Mouse (Mus musculus) midbrain, embryonic 13.5 days (tissue): Measurements from ENCODE around the gene Zfp385c. TPM values are rescaled to one million over a fixed set of nuclear protein-coding genes. Genes with fewer than 3 reads are reported as not detected.
A peak's percentile ranks its signal among the peaks of the same experiment; 100 is the strongest.

Source experiments
- ATAC-seq: fragments of 200-750 bp; cut with Nextera tagmentation; 2 replicates; pipeline ENCODE4 v1.8.0; 2017; ENCODE audit warnings: mild to moderate bottlenecking, moderate TSS enrichment, moderate library complexity
- H3K27ac ChIP-seq: fragments of 300-500 bp; sonication (generic); 2 replicates; pipeline ENCODE4 v1.5.1; 2015; ENCODE audit warnings: inconsistent platforms, mild to moderate bottlenecking, moderate library complexity
- H3K27me3 ChIP-seq: fragments of 300-500 bp; sonication (generic); 2 replicates; pipeline ENCODE4 v1.6.1; 2015; ENCODE audit warnings: mild to moderate bottlenecking, inconsistent platforms
- H3K36me3 ChIP-seq: fragments of 300-500 bp; sonication (generic); 2 replicates; pipeline ENCODE4 v1.6.1; 2015; ENCODE audit warnings: mild to moderate bottlenecking, inconsistent platforms
- H3K4me1 ChIP-seq: fragments of 300-500 bp; sonication (generic); replicated peaks from 2 replicates; pipeline ENCODE4 v1.6.1; 2015; ENCODE audit warnings: inconsistent platforms
- H3K4me2 ChIP-seq: fragments of 300-500 bp; sonication (generic); replicated peaks from 2 replicates; pipeline ENCODE4 v1.6.1; 2015; ENCODE audit warnings: moderate library complexity, mild to moderate bottlenecking, inconsistent platforms
- H3K4me3 ChIP-seq: fragments of 300-500 bp; sonication (generic); replicated peaks from 2 replicates; pipeline ENCODE4 v1.5.1; 2015; ENCODE audit warnings: mild to moderate bottlenecking, inconsistent platforms
- H3K9ac ChIP-seq: fragments of 300-500 bp; sonication (generic); replicated peaks from 2 replicates; pipeline ENCODE4 v1.6.1; 2015; ENCODE audit warnings: mild to moderate bottlenecking, inconsistent platforms
- H3K9me3 ChIP-seq: fragments of 300-500 bp; sonication (generic); 2 replicates; pipeline ENCODE4 v1.6.1; 2016; ENCODE audit warnings: mild to moderate bottlenecking, inconsistent platforms
- WGBS: fragments of 180-500 bp; shearing (Covaris S2); methylation state at CpG from one replicate; pipeline ENCODE4 v1.1.7; 2015; 5-methylcytosine and 5-hydroxymethylcytosine counted together
- polyA plus RNA-seq: library from polyadenylated mRNA; unstranded; fragments of >200 nt; fragmentation: Nextera tagmentation; extraction: Ambion mirVana; gene quantifications from 2 replicates; pipeline ENCODE4 v1.2.1, GENCODE M21; 2015

Gene Zfp385c
- polyA plus RNA-seq, 1 experiment from 2014 or later: 0.70 TPM

DNA sequence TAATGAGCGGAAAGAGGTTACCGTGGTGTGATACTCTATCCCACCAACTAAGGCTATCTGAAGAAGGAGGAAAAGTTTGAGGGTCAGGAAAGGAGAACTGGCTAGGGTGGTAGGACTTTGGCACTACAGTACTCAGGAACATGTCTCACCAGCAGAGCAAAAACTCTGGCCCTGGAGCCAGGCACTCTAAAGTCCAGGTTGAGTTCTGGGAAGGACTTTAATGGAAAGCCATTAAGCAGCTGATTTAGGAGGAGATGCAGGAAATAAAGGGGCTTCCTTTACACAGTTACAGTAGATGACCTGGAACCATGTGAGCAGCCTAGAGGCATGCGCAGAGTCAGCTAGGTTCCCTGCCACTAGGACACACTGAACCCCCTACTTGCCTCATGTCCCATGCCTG, 34.9 kb upstream of the Zfp385c start:
- Histone ChIP-seq H3K36me3 (peaks cover 19% of the 10 kb centered on the region), H3K9me3 (no peaks in the 10 kb centered on the region), H3K4me1 (peaks cover 7% of the 10 kb centered on the region), H3K9ac (no peak overlapping the region), H3K4me3 (no peak overlapping the region), H3K27ac (no peak overlapping the region), H3K4me2 (no peak overlapping the region), H3K27me3 (no peaks in the 10 kb centered on the region)
- over 99% methylated on average over 3 of the region's 3 CpGs for WGBS
- ATAC-seq: no peak

DNA sequence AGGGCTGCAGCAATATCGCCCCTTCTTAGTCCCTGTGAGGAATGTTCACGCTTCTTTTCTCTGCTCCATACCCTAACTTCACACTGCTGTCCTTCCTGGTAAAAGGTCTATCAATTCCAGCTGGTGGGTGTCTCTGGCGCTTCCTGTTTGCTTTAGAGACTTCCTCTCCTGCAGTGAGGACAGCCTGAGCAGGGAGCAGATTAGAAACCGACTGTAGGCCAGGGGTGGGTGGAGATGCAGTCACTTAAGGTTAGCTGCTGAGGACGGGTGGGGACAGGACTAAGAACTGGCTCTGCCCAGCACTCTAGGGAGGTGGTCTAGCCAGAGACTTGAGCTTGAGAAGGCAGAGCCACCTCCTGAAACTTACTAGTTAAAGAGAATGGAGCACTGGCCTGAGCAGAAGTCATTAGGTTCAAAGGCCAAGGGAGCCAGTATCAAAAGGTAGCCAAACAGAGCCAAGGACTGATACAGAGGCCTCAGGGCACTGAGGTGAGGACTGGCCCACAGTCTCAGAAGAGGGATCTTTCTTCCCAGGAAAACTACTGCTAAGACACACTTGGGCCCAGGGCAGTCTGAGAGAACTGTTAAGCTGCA, 32.8 kb upstream of the Zfp385c start:
- no peaks in the 10 kb centered on the region for H3K9me3 ChIP-seq
- peaks cover 24% of the 10 kb centered on the region for H3K4me1 ChIP-seq
- no peak overlapping the region for H3K4me2 ChIP-seq
- WGBS: 65% methylated on average over 5 of the region's 5 CpGs
- H3K27me3 ChIP-seq: no peaks in the 10 kb centered on the region
- peaks cover 19% of the 10 kb centered on the region; the same call in 1 of the 2 replicates for H3K36me3 ChIP-seq
- no peak overlapping the region for H3K4me3 ChIP-seq
- ATAC-seq: no peak
- H3K27ac ChIP-seq: no peak overlapping the region
- no peak overlapping the region for H3K9ac ChIP-seq

DNA sequence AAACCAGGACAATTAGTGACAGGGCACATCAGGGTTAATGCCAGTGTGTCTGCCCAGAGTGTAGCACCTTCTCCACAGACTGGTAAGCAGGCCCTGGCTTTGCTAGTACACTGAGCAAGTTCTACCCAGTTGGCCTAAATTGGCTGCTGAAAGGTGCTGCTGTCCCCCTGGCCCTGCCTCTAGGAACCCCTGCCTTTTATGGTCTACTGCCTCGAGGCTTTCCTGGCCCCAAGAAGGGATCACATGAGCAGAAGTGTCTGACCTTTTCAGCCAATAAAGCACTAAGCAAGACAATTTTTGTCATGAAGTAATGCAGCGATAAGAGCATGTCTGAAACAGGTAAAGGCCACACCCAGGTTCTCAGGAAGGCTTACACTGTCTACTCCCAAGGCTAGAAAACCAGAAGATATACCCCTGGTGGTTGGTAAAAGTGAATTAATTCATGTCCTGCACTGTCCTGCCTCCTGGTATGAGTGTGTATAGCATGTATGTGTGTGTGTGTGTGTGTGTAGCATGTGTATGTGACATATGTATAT, 30.3 kb upstream of the Zfp385c start:
- no peaks in the 10 kb centered on the region for H3K9me3 ChIP-seq
- peaks cover 26% of the 10 kb centered on the region for H3K4me1 ChIP-seq
- H3K27ac ChIP-seq: no peak overlapping the region
- H3K4me3 ChIP-seq: no peak overlapping the region
- H3K9ac ChIP-seq: no peak overlapping the region
- H3K36me3 ChIP-seq: peaks cover 27% of the 10 kb centered on the region
- no peak for ATAC-seq
- no peak overlapping the region for H3K4me2 ChIP-seq
- H3K27me3 ChIP-seq: no peaks in the 10 kb centered on the region
- WGBS: 68% methylated on average over 2 of the region's 2 CpGs

DNA sequence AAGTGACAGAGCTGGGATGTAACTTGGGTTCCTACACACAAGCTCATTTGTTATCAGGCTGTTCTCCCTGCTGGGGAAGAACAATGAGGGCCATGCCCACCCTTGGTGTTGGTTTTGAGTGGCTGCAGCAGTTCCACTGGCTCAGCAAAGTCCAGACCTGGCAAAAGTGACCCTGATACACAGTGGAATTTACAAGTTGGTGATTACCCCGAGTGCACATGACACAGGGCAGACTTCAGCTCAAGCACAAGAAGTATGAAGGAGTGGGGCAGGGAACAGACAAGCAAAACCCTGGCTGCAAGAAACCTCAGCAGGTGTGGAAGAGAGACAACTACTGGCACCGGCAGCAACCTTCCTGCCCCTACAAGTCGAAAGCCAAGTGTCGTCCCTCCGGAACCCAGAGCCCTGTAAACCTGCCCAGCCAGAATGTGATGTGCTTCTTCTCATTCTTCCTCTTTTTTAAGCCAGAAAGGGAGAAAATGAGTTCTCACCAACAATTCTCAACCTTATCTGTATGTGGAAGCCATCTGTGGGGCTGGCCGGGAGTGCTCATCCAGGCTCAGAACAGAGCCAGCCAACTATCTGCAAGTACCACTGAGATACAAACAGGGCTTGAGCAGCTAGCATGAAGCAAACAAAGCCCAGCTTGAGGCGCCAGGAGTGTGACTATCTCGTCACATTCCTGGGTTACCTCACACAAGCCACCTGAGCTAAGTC, 29.7 kb upstream of the Zfp385c start:
- no peaks in the 10 kb centered on the region for H3K9me3 ChIP-seq
- no peaks in the 10 kb centered on the region for H3K27me3 ChIP-seq
- peak overlapping the region; percentile 30; the same call in 1 of the 2 replicates for H3K27ac ChIP-seq
- no peak for ATAC-seq
- no peak overlapping the region for H3K9ac ChIP-seq
- peaks cover 26% of the 10 kb centered on the region for H3K4me1 ChIP-seq
- peaks cover 33% of the 10 kb centered on the region for H3K36me3 ChIP-seq
- H3K4me2 ChIP-seq: no peak overlapping the region
- 74% methylated on average over 8 of the region's 8 CpGs for WGBS
- no peak overlapping the region for H3K4me3 ChIP-seq

DNA sequence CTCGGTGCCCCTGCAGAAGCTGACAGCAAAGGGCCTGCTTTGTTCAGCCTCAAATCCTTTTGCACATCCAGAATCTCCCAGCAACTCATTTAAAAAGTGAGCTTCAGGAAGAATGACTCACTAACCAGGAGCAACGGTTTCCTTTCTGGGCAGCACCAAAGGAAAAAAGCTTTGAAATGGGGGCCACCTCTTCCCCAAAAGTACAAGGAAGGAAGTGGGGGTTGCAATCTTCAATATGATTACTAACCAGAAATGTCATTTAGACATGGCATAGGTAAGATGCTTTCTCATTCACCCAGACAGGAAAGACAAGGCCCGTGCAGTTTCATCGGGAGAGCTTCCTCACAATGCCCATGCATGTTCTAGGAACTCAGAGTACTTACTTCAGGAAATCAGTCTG, 29.0 kb upstream of the Zfp385c start:
- Histone ChIP-seq H3K4me2 (no peak overlapping the region), H3K4me3 (no peak overlapping the region), H3K36me3 (peaks cover 40% of the 10 kb centered on the region), H3K9ac (no peak overlapping the region; the same call in 1 of the 2 replicates), H3K9me3 (no peaks in the 10 kb centered on the region), H3K27me3 (no peaks in the 10 kb centered on the region), H3K4me1 (peaks cover 26% of the 10 kb centered on the region), H3K27ac (peak overlapping the region; percentile 44)
- 56% methylated on average over 4 of the region's 4 CpGs for WGBS
- ATAC-seq: no peak

DNA sequence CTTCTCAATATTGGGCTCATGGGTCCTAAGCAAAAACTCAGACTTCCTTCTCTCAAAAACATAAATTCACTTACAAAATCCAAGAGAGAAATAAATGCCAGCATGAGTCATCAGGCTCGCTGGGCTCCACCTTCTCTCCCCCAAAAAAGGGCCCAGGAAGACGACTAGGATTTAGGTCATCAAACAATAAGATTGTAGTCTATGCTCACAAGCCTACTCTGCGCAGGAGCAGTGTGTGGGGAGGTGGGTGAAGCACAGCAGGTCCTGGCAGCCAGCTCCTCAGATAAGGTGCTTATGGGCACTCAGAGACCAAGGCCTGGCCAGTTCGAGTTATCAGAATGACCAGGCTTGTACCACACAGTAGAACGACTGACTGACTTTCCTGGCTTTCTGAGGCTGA, 28.1 kb upstream of the Zfp385c start:
- Histone ChIP-seq H3K4me1 (peaks cover 26% of the 10 kb centered on the region), H3K9ac (no peak overlapping the region), H3K27me3 (no peaks in the 10 kb centered on the region), H3K4me3 (no peak overlapping the region), H3K27ac (peak overlapping the region; percentile 44; the same call in 1 of the 2 replicates), H3K36me3 (peaks cover 49% of the 10 kb centered on the region), H3K4me2 (no peak overlapping the region), H3K9me3 (no peaks in the 10 kb centered on the region)
- ATAC-seq: no peak
- 80% methylated on average over 5 of the region's 5 CpGs for WGBS

DNA sequence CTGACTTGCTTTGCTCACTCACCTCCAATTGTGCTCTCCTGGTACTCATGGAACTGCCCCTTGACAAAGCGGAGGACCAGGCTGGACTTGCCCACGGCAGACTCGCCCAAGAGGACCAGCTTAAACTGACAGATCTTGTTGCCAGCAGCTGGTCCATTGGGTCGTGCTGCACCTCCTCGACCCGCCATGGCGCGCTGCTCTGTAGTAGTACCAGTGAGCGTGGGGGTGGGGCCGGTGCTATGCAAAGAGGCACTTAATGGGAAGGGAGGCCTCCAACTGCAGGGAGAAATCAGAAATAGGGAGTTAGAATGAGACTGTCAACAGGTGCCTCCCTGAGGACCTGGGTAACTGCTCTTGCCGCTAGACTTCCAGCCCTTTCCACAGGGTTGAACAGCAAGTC, 27.6 kb upstream of the Zfp385c start:
- Histone ChIP-seq H3K4me2 (no peak overlapping the region), H3K27ac (no peak overlapping the region), H3K4me1 (peaks cover 29% of the 10 kb centered on the region), H3K4me3 (no peak overlapping the region), H3K36me3 (peaks cover 52% of the 10 kb centered on the region), H3K9me3 (no peaks in the 10 kb centered on the region), H3K9ac (no peak overlapping the region), H3K27me3 (no peaks in the 10 kb centered on the region)
- 89% methylated on average over 11 of the region's 11 CpGs for WGBS
- ATAC-seq: no peak

DNA sequence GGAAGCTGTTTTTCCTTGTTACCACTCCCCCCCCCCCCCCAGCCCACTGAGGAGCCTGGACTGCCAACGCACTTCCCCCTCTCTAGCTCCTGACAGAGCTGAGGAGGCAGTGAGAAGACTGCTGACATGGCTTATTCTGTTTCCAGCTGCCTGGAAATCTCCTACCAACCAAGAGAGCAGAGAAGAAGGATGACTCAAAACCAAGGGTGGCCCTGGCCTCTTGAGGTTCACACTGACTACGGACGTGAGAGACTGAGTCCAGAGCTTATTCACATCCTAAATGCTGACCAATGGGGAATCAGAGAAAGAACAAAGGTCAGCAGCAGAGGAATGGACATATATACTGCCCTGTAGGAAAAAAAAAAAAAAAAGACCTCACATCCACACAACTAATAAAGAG, 27.1 kb upstream of the Zfp385c start:
- H3K4me2 ChIP-seq: no peak overlapping the region
- ATAC-seq: no peak
- WGBS: 87% methylated on average over 3 of the region's 3 CpGs

DNA sequence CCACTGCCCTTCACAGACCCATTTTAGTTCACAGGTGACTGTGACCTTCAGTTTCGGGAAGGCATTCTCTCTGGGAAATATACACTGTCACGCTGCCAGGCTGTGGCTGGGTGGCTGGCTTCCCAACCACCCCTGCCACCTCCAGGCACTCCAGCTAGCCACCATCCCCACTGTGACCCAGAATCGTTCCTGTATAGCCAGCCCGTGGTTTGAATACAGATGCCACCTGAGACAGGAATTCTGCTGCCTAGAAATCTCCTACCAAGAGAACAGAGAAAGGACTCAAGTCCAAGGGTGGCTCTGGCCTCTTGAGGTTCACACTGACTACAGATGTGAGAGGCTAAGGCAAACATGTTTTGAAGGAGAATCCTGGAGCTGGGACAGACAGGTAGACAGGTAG, 26.6 kb upstream of the Zfp385c start:
- 96% methylated on average over 4 of the region's 4 CpGs for WGBS
- H3K27me3 ChIP-seq: no peaks in the 10 kb centered on the region
- no peak for ATAC-seq
- H3K9me3 ChIP-seq: no peaks in the 10 kb centered on the region
- H3K27ac ChIP-seq: no peak overlapping the region
- H3K4me1 ChIP-seq: peaks cover 38% of the 10 kb centered on the region
- H3K9ac ChIP-seq: no peak overlapping the region
- H3K36me3 ChIP-seq: peaks cover 54% of the 10 kb centered on the region
- no peak overlapping the region for H3K4me2 ChIP-seq
- H3K4me3 ChIP-seq: no peak overlapping the region

More for the DNA sequence above, 27.1 kb upstream of the Zfp385c start:
- H3K27me3 ChIP-seq: no peaks in the 10 kb centered on the region
- peaks cover 54% of the 10 kb centered on the region for H3K36me3 ChIP-seq
- H3K27ac ChIP-seq: no peak overlapping the region
- H3K4me1 ChIP-seq: peaks cover 33% of the 10 kb centered on the region
- no peak overlapping the region for H3K9ac ChIP-seq
- no peak overlapping the region for H3K4me3 ChIP-seq
- no peaks in the 10 kb centered on the region for H3K9me3 ChIP-seq

DNA sequence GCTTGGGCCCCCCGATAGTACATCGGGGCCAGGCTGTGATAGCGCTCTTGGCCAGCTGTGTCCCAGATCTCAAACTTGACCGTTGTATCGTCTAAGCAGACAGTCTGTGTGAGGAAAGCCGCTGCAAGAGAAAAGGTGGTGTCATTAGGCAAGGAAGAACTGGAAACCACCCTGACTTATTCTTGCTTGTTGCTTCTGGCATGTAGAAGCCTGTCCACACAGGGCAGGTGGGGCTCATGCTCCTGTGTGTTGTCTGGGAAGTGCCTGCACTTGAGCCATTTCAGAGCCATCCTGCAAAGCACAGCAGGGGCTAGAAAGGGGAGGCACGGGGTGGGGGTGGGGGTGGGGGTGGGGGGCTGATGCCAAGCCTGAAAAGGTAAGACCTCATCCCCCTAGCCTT, 26.2 kb upstream of the Zfp385c start:
- Histone ChIP-seq H3K9ac (no peak overlapping the region), H3K4me2 (no peak overlapping the region), H3K9me3 (no peaks in the 10 kb centered on the region), H3K4me1 (peaks cover 42% of the 10 kb centered on the region), H3K4me3 (no peak overlapping the region), H3K27ac (no peak overlapping the region), H3K36me3 (peaks cover 54% of the 10 kb centered on the region), H3K27me3 (no peaks in the 10 kb centered on the region)
- 93% methylated on average over 7 of the region's 7 CpGs for WGBS
- ATAC-seq: no peak

DNA sequence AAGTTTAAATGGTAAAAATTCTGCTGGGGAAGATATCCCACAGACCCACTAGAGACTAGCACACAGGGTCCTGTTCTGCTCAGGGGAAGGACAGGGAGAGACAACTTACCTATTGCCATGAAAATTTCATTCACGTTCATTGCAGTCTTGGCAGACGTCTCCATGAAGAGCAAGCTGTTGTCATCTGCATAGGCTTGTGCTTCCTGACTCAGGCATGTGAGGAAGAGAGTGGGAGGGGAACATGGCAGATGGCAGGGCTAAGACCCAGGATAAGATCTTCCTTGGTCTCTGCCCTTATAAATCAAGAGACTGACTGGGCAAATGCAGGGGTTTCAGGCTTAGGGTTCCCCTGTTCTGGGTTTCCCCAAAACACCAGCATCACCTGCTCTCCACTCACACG, 24.4 kb upstream of the Zfp385c start:
- WGBS: 87% methylated on average over 3 of the region's 3 CpGs
- Histone ChIP-seq H3K36me3 (peaks cover 54% of the 10 kb centered on the region), H3K27me3 (no peaks in the 10 kb centered on the region), H3K9ac (no peak overlapping the region), H3K4me2 (no peak overlapping the region), H3K27ac (no peak overlapping the region), H3K4me1 (peaks cover 40% of the 10 kb centered on the region), H3K4me3 (no peak overlapping the region), H3K9me3 (no peaks in the 10 kb centered on the region)
- ATAC-seq: no peak

DNA sequence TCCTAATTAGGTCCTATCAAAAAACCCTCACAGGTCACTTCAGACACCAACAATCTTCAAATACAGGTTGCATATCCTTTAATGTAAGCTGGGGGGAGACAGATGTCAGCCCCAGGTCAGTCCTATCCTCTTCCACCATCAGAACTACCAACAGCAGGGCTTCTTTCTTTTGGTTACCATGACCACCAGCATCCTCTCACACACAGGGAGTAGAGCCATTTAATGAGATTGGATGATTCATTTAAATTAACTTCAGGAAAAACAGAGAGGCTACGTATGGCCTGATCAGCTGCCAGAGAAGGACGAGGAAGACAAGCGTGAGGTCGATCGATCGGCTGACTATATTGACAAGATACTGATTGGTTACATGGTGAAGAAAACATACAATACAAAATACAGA, 22.7 kb upstream of the Zfp385c start:
- Histone ChIP-seq H3K4me1 (peaks cover 39% of the 10 kb centered on the region), H3K27ac (no peak overlapping the region), H3K4me2 (no peak overlapping the region), H3K4me3 (no peak overlapping the region), H3K9ac (no peak overlapping the region), H3K27me3 (no peaks in the 10 kb centered on the region), H3K36me3 (peaks cover 55% of the 10 kb centered on the region), H3K9me3 (no peaks in the 10 kb centered on the region)
- WGBS: 79% methylated on average over 6 of the region's 6 CpGs
- no peak for ATAC-seq
